Mouse (Mus musculus) cerebellum, adult 2 months (tissue): Measurements from ENCODE around the gene Lsm2. TPM values are rescaled to one million over a fixed set of nuclear protein-coding genes. Genes with fewer than 3 reads are reported as not detected.

Experiments used
- DNase-seq, 2 experiments: peaks; one replicate each; pipeline ENCODE4 v3.0.0; 2021
- H3K27ac ChIP-seq: fragments of 200-500 bp; 2 replicates; pipeline ENCODE4 v1.5.1; 2012; ENCODE audit warnings: low read length, control low read depth, inconsistent platforms; ENCODE audit not compliant: insufficient read depth
- H3K27me3 ChIP-seq: fragments of 200-500 bp; 2 replicates; pipeline ENCODE4 v1.6.1; 2012; ENCODE audit warnings: inconsistent platforms, mild to moderate bottlenecking, low read length, moderate library complexity; ENCODE audit not compliant: control insufficient read depth, insufficient read depth
- H3K4me1 ChIP-seq: fragments of 200-500 bp; 2 replicates; pipeline ENCODE4 v1.6.1; 2011; ENCODE audit warnings: low read length; ENCODE audit not compliant: control insufficient read depth, insufficient read depth
- H3K4me3 ChIP-seq: fragments of 200-500 bp; replicated peaks from 2 replicates; pipeline ENCODE3; 2011; ENCODE audit warnings: mild to moderate bottlenecking, low read depth, low read length, control low read depth; ENCODE audit not compliant: insufficient read depth
- CTCF ChIP-seq: fragments of 200-500 bp; IDR thresholded peaks from 2 replicates; pipeline ENCODE4 v1.5.1; 2011; ENCODE audit warnings: low read depth, mild to moderate bottlenecking, control low read depth, low read length, moderate library complexity, borderline replicate concordance; ENCODE audit not compliant: insufficient read depth
- POLR2A ChIP-seq: fragments of 200-500 bp; IDR thresholded peaks from 2 replicates; pipeline ENCODE4 v1.6.1; 2011; ENCODE audit warnings: low read length, control low read depth, borderline replicate concordance; ENCODE audit not compliant: insufficient read depth
- WGBS: fragments of 180-500 bp; shearing (Covaris S2); methylation state at CpG from one replicate; pipeline ENCODE4 v1.1.7; 2018; 5-methylcytosine and 5-hydroxymethylcytosine counted together
- polyA plus RNA-seq: library from polyadenylated mRNA; depleted of rRNA; stranded (reverse); fragments of >200 nt; gene quantifications from 2 replicates; pipeline ENCODE4 v1.2.3, GENCODE M21; 2012; rRNA removed

Lsm2 gene
- polyA plus RNA-seq: 56.2 and 63.7 TPM in 2 replicates

GRCm38 (mm10) chr17:34981690-34982180, at the start of gene Lsm2:
Gene Lsm2 (plus strand): TSS chr17:34981862.
- TF ChIP-seq POLR2A (peak; percentile 98), CTCF (no peak)
- peak; percentile 94 to 95 for DNase-seq
- H3K4me1 ChIP-seq: peaks cover 3% of the 10 kb centered on the region; the same call in 1 of the 2 replicates
- no peaks in the 10 kb centered on the region for H3K27me3 ChIP-seq
- under 1% methylated on average over 58 of the region's 58 CpGs for WGBS
- H3K27ac ChIP-seq: peak within 1 kb of the TSS; percentile 89
- H3K4me3 ChIP-seq: peak within 1 kb of the TSS; percentile 75

- Histone ChIP-seq H3K4me3 (peak overlapping the region; percentile 84), H3K4me1 (no peaks in the 10 kb centered on the region; the same call in 1 of the 2 replicates), H3K27me3 (no peaks in the 10 kb centered on the region), H3K27ac (no peak overlapping the region)
- TF ChIP-seq CTCF: no peak
- no peak for TF ChIP-seq POLR2A
- WGBS: 82% methylated on average over 8 of the region's 8 CpGs
- no peak for DNase-seq
These were observed 49.4 kb upstream of the Lsm2 start for GRCm38 (mm10) chr17:34932287-34932686.

GRCm38 (mm10) chr17:34934031-34934430, 47.6 kb upstream of the Lsm2 start:
- Histone ChIP-seq H3K4me3 (no peak overlapping the region), H3K27ac (no peak overlapping the region), H3K27me3 (no peaks in the 10 kb centered on the region), H3K4me1 (no peaks in the 10 kb centered on the region; the same call in 1 of the 2 replicates)
- DNase-seq: no peak
- 58% methylated on average over 24 of the region's 24 CpGs for WGBS
- no peak for TF ChIP-seq POLR2A
- TF ChIP-seq CTCF: no peak

- DNase-seq: no peak
- Histone ChIP-seq H3K4me1 (no peaks in the 10 kb centered on the region; the same call in 1 of the 2 replicates), H3K4me3 (no peak overlapping the region), H3K27ac (no peak overlapping the region), H3K27me3 (no peaks in the 10 kb centered on the region)
- no peak for TF ChIP-seq CTCF
- no peak for TF ChIP-seq POLR2A
- WGBS: 50% methylated on average over 8 of the region's 8 CpGs
These were observed 46.8 kb upstream of the Lsm2 start for GRCm38 (mm10) chr17:34934830-34935229.

GRCm38 (mm10) chr17:34937960-34938505, 43.6 kb upstream of the Lsm2 start:
- TF ChIP-seq CTCF (no peak), POLR2A (no peak)
- no peak for DNase-seq
- no peak overlapping the region for H3K4me3 ChIP-seq
- H3K4me1 ChIP-seq: no peaks in the 10 kb centered on the region
- H3K27me3 ChIP-seq: no peaks in the 10 kb centered on the region
- H3K27ac ChIP-seq: no peak overlapping the region
- WGBS: 80% methylated on average over 6 of the region's 6 CpGs

- no peaks in the 10 kb centered on the region for H3K27me3 ChIP-seq
- no peak overlapping the region for H3K27ac ChIP-seq
- no peak for DNase-seq
- WGBS: 6% methylated on average over 15 of the region's 15 CpGs
- TF ChIP-seq CTCF (no peak), POLR2A (no peak)
- no peak overlapping the region for H3K4me3 ChIP-seq
- H3K4me1 ChIP-seq: no peaks in the 10 kb centered on the region
These were observed 40.2 kb upstream of the Lsm2 start for GRCm38 (mm10) chr17:34941344-34942041.

- H3K27me3 ChIP-seq: no peaks in the 10 kb centered on the region
- 86% methylated on average over 4 of the region's 4 CpGs for WGBS
- no peaks in the 10 kb centered on the region for H3K4me1 ChIP-seq
- H3K4me3 ChIP-seq: no peak overlapping the region
- H3K27ac ChIP-seq: no peak overlapping the region
- DNase-seq: no peak
- TF ChIP-seq CTCF (no peak), POLR2A (no peak)
These were observed 38.4 kb upstream of the Lsm2 start for GRCm38 (mm10) chr17:34943128-34943815.

GRCm38 (mm10) chr17:34944362-34944761, 37.3 kb upstream of the Lsm2 start:
- TF ChIP-seq POLR2A: no peak
- no peak for TF ChIP-seq CTCF
- no peak for DNase-seq
- Histone ChIP-seq H3K27me3 (no peaks in the 10 kb centered on the region), H3K4me3 (no peak overlapping the region), H3K27ac (no peak overlapping the region), H3K4me1 (no peaks in the 10 kb centered on the region)
